Mouse (Mus musculus) layer of hippocampus, postnatal 25 days (tissue): ENCODE results near the gene Mtch1. TPM values are rescaled to one million over a fixed set of nuclear protein-coding genes. Genes with fewer than 3 reads are reported as not detected.
"Not testable (repeated sequence)": the region's sequence is repeated elsewhere in the genome, so short reads cannot be mapped to it uniquely, and the experiment has no call there.

ENCODE experiments used
- DNase-seq, 2 experiments: peaks; one replicate each; pipeline ENCODE4 v3.0.0; 2022; ENCODE audit warnings: mixed read lengths in 2 of 2, low spot score in 1 of 2; ENCODE audit errors: extremely low spot score in 1 of 2
- total RNA-seq, 2 experiments: library from RNA; stranded (reverse); gene quantifications; 2 replicates each; pipeline ENCODE4 v1.2.3; 2021

Gene Mtch1
- total RNA-seq, 2 experiments from 2014 or later = 556 to 630 TPM

- no peak for DNase-seq
Measured at GRCm38 (mm10) chr17:29365105-29365621, 17.4 kb upstream of the Mtch1 start.

DNA sequence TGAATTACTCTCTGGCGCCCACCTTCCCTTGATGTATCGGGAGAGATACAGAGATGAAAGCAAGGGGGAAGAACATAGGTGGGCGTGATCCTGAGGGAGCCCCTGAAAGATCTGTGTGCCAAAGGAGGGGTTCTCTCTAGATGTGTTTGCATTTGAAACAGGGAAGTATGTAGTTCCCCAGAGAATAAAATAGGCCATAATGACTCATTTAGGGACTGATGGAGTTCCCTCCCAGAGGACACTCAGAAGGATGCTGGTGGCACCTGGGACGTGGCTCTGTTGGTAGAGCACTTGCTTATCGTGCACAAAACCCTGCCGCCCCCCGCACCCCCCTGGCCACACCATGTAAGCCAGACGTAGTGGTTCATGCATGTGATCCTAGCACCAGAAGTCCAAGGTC is 15.4 kb upstream of the Mtch1 start:
- DNase-seq = no peak

- DNase-seq = no peak
Measured at GRCm38 (mm10) chr17:29361982-29362691, 14.4 kb upstream of the Mtch1 start.

DNA sequence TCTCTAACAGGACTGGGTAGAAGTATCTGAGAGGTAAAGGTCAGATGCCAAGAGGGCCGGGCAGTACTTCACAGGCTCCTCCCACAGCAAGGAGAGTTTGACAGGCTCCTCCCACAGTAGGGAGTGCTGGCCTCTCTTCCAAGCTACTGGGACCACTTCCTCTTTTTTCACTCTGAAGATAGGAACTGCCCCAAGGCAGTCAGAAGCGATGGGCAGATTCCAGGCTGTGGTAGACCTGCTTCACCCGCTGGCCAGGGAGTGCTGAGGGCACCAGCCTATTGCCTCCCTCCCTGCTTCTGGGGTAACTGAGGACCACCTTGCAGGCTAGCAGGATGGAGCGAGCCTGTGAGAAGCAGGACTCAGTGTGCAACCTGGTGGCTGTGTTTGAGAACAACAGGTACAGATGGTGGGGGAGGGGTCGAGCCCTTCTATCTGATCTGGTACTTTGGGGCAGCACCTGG is 13.1 kb upstream of the Mtch1 start, which contains the start of gene Fgd2:
TSS of gene Fgd2 (plus strand) at position 154 of the 461 bp plus-strand sequence.
- DNase-seq = no peak

- no peak for DNase-seq
Measured at GRCm38 (mm10) chr17:29358928-29359327, 11.2 kb upstream of the Mtch1 start.

- DNase-seq = no peak
Measured at GRCm38 (mm10) chr17:29356882-29357281, 9.1 kb upstream of the Mtch1 start.

DNA sequence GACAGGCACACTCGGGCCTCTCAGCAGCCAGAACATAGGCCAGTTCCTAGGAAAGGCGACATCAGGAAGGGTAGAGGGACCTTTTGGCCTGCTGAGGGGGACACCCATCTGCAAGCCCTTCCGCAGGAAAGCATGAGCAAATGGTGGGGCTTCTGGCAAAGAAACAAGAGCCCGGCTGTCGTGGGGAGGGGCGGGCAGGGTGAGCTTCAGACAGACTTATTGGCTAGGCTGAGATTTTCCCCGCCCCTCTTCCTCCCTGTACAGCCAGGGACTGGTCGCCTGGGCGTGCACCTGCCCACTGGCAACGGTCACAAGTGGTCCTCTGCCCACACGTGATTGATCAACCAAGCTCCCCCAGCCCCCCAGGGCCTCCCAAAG is 8.7 kb upstream of the Mtch1 start:
- peak in 1 of 2 experiments; percentile 34 for DNase-seq

DNA sequence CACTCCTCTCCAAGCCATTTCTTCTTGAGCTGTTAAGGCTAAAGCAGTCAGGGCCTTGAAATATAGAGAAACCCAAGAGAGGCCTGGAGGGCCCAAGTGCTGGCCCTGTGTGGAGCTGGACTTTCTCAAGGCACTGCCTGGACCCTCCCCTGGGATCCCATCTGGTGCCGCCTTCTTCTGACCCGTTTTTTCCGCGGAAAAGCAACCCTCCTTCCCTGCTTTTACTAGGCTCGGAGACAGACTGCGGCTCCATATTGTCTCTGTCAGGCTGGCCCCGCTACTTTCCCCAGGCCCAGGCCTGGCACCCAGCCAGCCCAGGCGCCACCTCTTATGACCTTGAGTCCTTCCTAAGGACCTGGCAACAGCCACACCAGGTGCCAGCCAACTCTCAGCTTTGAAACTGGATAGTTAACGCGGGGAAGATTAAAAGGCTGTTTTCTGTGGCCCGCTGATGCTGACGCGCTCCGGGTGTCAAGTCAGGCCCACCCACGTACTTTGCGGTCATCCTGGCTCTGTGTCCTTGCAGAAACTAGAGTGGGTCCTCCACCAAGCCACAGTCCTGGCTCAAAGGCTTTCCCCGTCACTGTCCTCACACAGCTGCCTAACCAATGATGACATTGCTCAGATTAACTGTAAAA is 8.2 kb upstream of the Mtch1 start:
- peak in 1 of 2 experiments; percentile 42 for DNase-seq

DNA sequence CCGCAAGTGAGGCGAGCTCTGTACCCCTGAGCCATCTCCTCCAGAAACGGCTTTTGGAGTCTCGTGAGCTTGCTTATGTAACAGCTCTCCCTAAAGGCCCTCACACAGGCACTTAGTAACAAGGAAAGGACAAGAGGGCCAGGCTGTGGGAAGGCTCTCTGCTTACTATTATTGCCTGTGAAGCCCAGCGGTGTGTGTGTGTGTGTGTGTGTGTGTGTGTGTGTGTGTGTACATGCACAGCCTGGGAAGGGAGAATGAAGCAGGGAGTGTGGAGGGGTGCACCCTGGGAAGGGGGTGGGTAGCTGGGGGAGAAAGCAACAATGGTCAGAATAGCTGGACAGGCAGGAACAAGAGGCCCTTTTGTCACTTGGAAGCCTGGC is 7.7 kb upstream of the Mtch1 start:
- DNase-seq = no peak

GRCm38 (mm10) chr17:29351056-29351455 is 3.3 kb upstream of the Mtch1 start:
- not testable (repeated sequence) for DNase-seq

DNA sequence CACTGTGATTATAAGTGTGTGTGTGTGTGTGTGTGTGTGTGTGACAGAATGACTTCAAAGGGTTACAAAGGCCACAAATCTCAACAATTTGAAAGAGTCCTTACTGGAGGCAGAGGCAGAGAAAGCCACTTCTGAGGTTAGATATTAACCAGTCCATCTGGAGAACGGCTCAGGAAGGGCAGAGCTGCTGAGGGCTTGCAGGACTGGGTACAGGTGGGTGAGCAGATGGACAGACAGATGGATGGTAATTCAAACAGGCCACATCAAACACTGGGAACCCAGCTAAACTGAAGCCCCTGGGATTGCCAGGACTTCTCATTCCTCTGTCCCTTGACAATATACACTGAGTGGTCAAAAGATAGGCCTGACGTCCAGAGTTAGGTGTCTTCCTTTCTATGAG is 1.3 kb upstream of the Mtch1 start:
- no peak for DNase-seq

DNA sequence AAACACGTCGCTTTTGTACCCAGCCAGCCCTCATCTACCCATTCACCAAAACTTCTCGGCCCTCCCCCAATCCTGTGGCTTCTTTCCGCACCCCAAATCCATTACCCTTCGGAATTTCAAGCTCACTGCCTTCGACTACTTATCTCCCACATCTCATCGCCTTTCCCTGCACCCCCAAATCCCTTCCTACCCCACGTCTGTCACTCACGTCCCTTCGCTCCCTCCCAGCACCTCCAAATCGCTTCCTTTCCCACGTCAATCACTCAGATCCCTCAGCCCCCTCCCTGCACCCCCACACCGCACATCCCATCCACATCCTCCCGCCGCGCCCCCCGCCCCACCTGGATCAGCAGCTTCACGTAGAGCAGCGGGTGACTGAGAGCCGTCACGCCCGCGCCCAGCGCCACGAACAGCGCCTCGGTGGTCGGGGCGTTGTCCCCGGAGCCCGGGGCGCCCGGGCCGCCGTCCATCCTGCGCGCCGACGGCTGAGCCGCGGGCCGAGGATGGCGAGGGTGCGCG is 549 bp downstream of the Mtch1 start:
- peak in 1 of 2 experiments; percentile 46 for DNase-seq

DNA sequence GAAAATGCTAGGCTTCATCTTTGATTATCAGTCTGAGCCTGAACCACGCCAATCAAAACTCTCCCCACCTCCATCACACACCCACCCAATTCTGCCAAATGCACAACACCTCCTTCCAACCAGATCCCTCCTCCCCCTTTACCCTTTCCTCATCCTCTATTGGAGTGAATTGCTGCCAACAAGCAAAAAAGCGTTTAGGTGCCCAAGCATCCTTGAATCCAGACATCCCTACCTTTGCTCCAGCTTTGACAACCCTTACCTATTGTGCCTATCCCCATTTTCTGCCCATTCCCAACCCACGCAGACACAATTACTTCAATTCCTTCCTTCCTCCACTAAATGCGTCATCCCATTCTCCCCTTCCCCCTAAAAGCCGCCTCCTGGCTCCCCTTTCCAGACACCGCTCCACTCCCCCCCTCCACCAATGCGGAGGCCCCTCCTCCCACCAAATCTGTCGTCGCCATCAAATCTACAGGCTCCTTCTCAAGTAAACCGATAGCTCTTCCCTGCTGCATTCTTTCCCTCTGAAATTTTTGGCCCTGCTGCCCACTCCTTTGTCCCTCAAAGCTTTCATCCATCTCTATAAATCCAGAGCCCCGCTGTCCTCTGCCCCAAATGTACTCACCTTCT is 1.1 kb downstream of the Mtch1 start:
- peak in 1 of 2 experiments; percentile 41 for DNase-seq

DNA sequence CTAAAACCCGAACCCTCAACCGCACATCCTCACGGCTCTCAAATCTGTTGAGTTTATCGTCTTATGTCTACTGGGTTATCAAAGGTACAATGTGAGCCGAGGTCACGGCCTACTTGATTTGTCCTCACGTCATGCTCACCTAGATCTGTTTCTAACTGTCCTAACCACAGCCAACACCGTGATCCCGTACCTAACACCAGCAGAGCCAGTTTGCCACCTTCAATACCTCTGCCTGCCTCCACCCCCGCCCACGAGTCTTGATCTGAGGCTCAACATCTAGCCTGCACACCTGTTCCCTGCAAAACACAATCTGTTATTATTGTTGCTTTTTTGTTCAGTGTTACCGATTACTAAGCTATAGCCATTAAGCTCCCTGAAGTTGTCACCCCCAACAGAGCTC is 2.5 kb downstream of the Mtch1 start:
- no peak for DNase-seq

- DNase-seq = no peak
Measured at GRCm38 (mm10) chr17:29343241-29343640, 4.5 kb downstream of the Mtch1 start.

DNA sequence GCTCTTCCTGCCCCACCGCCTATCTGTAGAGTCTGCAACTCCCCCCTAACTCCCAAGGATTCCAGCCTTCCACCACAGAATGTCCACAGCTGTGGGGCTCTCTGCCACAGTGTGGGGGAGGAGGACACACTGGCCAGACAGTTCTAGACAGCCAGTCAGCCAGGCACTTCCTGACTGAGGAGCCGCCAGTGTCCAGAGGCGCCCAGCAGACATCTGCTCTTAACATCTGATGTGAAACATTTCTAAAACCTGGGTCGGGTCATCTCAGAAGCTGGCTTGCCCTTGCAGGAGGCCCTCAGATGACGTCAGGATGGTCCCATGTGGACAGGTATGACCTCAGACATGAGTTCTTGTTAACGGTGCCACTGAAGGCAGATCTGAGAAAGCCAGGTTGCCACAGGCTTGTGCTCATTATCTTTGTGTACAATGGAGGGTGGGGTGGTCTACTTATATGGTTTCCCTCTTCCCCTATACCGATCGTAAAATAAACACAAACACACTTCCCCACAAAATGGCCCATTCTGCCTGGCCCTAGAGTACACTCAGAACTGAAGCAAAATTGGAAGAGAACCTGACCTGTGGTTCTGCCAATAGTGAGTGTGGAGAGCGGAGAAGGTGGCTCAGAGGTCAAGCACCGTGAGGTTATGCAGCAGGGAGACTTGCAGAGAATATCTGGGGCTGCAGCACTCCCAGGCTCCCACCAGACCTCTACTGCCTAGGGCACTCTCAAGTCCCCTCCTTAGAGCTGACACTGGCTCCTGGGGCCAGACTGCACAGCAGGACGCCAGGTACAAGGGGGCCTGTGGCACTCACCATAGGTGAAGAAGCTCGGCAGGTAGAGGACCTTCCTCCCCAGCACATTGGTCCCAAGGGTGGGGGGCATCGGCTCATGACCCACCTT is 5.5 kb downstream of the Mtch1 start:
- no peak for DNase-seq

DNA sequence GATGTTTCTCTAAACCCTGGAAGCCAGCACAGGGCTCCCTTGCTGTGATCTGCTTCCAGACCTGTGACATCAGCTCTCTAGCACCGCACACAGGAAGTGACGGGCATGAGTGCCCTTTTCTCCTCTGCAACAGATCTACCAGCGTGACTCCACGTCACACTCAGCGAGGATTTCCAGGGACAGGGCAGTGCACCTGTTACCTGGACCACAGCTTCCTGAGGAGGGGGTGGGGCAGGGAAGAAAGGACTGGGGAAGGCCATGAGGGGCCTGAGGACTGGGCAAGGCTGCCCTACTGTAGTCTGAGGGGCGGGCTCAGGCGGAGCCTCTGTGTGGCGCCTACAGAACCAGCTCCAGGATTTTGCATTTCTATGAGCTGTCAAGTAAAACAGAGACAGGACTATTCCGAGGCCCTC is 6.1 kb downstream of the Mtch1 start:
- DNase-seq = no peak

DNA sequence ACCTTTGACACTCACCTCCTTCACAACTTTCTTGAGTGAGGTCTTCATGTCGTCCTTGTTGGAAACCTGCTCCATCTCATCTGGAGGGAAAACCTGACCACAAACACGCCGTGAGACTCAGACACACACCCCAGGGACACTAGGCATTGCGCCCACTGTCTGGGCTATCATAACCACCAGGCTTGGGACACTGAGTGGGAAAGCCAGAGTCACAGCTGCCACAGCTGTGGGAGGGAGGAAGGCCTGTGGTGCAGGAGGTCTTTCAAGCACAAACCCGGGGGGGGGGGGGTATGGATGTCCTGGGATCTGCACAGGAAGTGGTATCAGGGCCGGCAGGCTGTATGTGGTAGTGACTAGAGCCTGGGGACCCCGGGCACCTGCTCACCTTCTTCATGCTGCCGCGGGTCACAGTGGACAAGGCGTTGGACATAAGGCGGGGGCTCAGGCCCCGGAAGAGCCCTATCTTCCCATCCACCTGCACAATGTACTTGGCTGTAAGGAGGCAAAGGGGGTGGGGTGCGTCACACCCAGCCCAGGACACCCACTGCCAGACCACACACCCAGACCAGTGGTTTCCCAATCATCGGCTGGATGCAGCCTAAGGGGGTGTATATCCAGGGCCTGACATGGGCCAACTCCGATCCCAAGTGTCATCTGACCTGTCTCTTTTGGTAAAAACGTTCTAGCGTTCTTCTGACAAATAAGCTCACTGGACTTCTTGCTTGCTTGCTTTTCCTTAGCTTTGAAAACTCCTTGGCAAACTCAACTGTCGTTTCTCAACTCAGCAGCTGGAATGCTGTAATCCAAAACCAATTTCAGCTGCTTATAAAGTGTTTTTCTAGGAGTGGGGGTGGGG is 7.1 kb downstream of the Mtch1 start:
- DNase-seq = no peak

DNA sequence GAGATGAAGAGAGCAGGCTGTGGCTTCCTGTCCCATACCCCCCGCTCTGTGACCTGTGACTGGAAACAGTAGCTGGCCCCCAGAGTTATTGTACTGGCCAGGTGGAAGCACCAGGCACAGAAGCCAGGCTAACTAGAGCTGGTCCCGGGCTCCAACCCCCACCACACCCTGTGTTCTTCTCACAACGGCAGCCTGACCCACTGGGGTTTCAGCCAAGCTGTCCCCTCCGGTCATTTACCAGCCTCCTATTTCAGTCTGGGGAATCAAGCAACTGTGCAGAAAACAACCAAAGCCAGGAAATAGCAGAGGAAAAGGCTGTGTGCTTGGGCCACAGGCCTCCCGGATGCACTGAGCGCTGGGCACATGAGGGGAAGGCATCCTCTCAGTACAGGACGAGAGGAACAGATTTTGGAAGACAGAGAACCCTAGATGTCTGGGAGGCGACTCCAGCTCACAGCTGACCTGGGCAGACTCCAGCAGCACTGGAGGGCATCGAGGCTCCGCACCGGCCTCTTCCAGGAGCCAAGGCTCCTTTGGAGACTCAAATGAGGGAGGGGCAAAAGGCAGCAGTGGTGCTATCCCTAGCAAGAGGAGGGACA is 8.5 kb downstream of the Mtch1 start:
- no peak for DNase-seq
